Mouse (Mus musculus): ENCODE results near the gene Idh3b.

Gene Idh3b

GRCm38 (mm10) chr2:130262398-130262797 lies 21.9 kb downstream of the Idh3b start:
- no peak for DNase-seq (ENCODE audit: low spot score)

- DNase-seq (ENCODE audit: low spot score): no peak
Measured at GRCm38 (mm10) chr2:130261914-130262313, 22.4 kb downstream of the Idh3b start.

- DNase-seq (ENCODE audit: low spot score): no peak
Measured at GRCm38 (mm10) chr2:130260822-130261221, 23.5 kb downstream of the Idh3b start.

GRCm38 (mm10) chr2:130256762-130257161 lies 27.6 kb downstream of the Idh3b start:
- no peak for DNase-seq (ENCODE audit: low spot score)

- DNase-seq (ENCODE audit: low spot score): no peak
Measured at GRCm38 (mm10) chr2:130248226-130248625, 36.1 kb downstream of the Idh3b start.

- DNase-seq (ENCODE audit: low spot score): peak; percentile 5
Measured at GRCm38 (mm10) chr2:130246912-130247311, 37.4 kb downstream of the Idh3b start.

Data from yolk sac, embryonic 10.5 days (tissue).